Mouse (Mus musculus): ENCODE measurements at regions not wholly inside any gene's neighbourhood (a gene's known extent, or its start where the extent isn't known, plus 50 kb on each side); places are given as distances from the start of the nearest gene placed in this dataset.

- Histone ChIP-seq H3K27ac (ENCODE audit: low read depth, low read length) (no peak overlapping the region), H3K4me2 (ENCODE audit: low read length) (no peak overlapping the region), H3K4me3 (ENCODE audit: low read depth, low read length) (no peak overlapping the region), H3K9me3 (replicated peaks; ENCODE audit: control insufficient read depth, low read length) (no peaks in the 10 kb centered on the region), H3K36me3 (ENCODE audit: control insufficient read depth, insufficient read depth, low read length) (no peaks in the 10 kb centered on the region), H3K9ac (ENCODE audit: low read length) (no peak overlapping the region), H3K27me3 (replicated peaks; ENCODE audit: control insufficient read depth, insufficient read depth, low read length) (no peaks in the 10 kb centered on the region), H3K4me1 (ENCODE audit: control insufficient read depth, insufficient read depth, low read length) (peaks cover 7% of the 10 kb centered on the region; the same call in 1 of the 2 replicates)
- WGBS = 44% methylated on average over 1 of the region's 1 CpGs
- DNase-seq (ENCODE audit: low spot score) (no peak), ATAC-seq (peak; percentile 27; the same call in 1 of the 2 replicates)
Measured at GRCm38 (mm10) chrX:99358784-99359183, 112.3 kb downstream of the Pja1 start.

- H3K27me3 ChIP-seq (replicated peaks; ENCODE audit: control insufficient read depth, insufficient read depth, low read length) = no peaks in the 10 kb centered on the region
- H3K4me3 ChIP-seq (ENCODE audit: low read depth, low read length) = no peak overlapping the region
- no peak overlapping the region for H3K4me2 ChIP-seq (ENCODE audit: low read length)
- peak overlapping the region; percentile 33; the same call in 1 of the 2 replicates for H3K27ac ChIP-seq (ENCODE audit: low read depth, low read length)
- H3K9ac ChIP-seq (ENCODE audit: low read length) = no peak overlapping the region
- H3K4me1 ChIP-seq (ENCODE audit: control insufficient read depth, insufficient read depth, low read length) = peaks cover 7% of the 10 kb centered on the region; the same call in 1 of the 2 replicates
- WGBS = 47% methylated on average over 13 of the region's 13 CpGs
- ATAC-seq (peak; percentile 52; the same call in 1 of the 2 replicates), DNase-seq (ENCODE audit: low spot score) (peak; percentile 33)
- H3K36me3 ChIP-seq (ENCODE audit: control insufficient read depth, insufficient read depth, low read length) = no peaks in the 10 kb centered on the region
- H3K9me3 ChIP-seq (replicated peaks; ENCODE audit: control insufficient read depth, low read length) = no peaks in the 10 kb centered on the region
Measured at GRCm38 (mm10) chrX:99358051-99358617, 112.9 kb downstream of the Pja1 start.

- Histone ChIP-seq H3K9ac (ENCODE audit: low read length) (no peak overlapping the region), H3K4me3 (ENCODE audit: low read depth, low read length) (no peak overlapping the region), H3K27me3 (replicated peaks; ENCODE audit: control insufficient read depth, insufficient read depth, low read length) (no peaks in the 10 kb centered on the region)
Measured at GRCm38 (mm10) chrX:99355128-99355527, 115.9 kb downstream of the Pja1 start.

GRCm38 (mm10) chrX:99350233-99350632, 120.8 kb downstream of the Pja1 start:
- Histone ChIP-seq H3K4me2 (ENCODE audit: low read length) (no peak overlapping the region), H3K4me1 (ENCODE audit: control insufficient read depth, insufficient read depth, low read length) (no peaks in the 10 kb centered on the region), H3K4me3 (ENCODE audit: low read depth, low read length) (no peak overlapping the region), H3K9ac (ENCODE audit: low read length) (no peak overlapping the region), H3K36me3 (ENCODE audit: control insufficient read depth, insufficient read depth, low read length) (no peaks in the 10 kb centered on the region), H3K9me3 (replicated peaks; ENCODE audit: control insufficient read depth, low read length) (no peaks in the 10 kb centered on the region), H3K27ac (ENCODE audit: low read depth, low read length) (no peak overlapping the region), H3K27me3 (replicated peaks; ENCODE audit: control insufficient read depth, insufficient read depth, low read length) (no peaks in the 10 kb centered on the region)
- DNase-seq (ENCODE audit: low spot score) (no peak), ATAC-seq (no peak)
- 55% methylated on average over 3 of the region's 3 CpGs for WGBS

More at GRCm38 (mm10) chrX:99355128-99355527, 115.9 kb downstream of the Pja1 start:
- H3K9me3 ChIP-seq (replicated peaks; ENCODE audit: control insufficient read depth, low read length) = no peaks in the 10 kb centered on the region
- DNase-seq (ENCODE audit: low spot score) = no peak
- H3K4me1 ChIP-seq (ENCODE audit: control insufficient read depth, insufficient read depth, low read length) = peaks cover 6% of the 10 kb centered on the region; the same call in 1 of the 2 replicates
- no peaks in the 10 kb centered on the region for H3K36me3 ChIP-seq (ENCODE audit: control insufficient read depth, insufficient read depth, low read length)
- WGBS = 75% methylated on average over 5 of the region's 5 CpGs
- no peak overlapping the region for H3K27ac ChIP-seq (ENCODE audit: low read depth, low read length)
- no peak for ATAC-seq
- H3K4me2 ChIP-seq (ENCODE audit: low read length) = no peak overlapping the region

- Histone ChIP-seq H3K27me3 (replicated peaks; ENCODE audit: control insufficient read depth, insufficient read depth, low read length) (no peaks in the 10 kb centered on the region), H3K4me3 (ENCODE audit: low read depth, low read length) (no peak overlapping the region), H3K4me1 (ENCODE audit: control insufficient read depth, insufficient read depth, low read length) (no peaks in the 10 kb centered on the region), H3K9me3 (replicated peaks; ENCODE audit: control insufficient read depth, low read length) (no peaks in the 10 kb centered on the region), H3K9ac (ENCODE audit: low read length) (no peak overlapping the region), H3K36me3 (ENCODE audit: control insufficient read depth, insufficient read depth, low read length) (no peaks in the 10 kb centered on the region), H3K4me2 (ENCODE audit: low read length) (no peak overlapping the region), H3K27ac (ENCODE audit: low read depth, low read length) (no peak overlapping the region)
- ATAC-seq (no peak), DNase-seq (ENCODE audit: low spot score) (no peak)
- 81% methylated on average over 6 of the region's 6 CpGs for WGBS
Measured at GRCm38 (mm10) chrX:99340223-99340622, 130.8 kb downstream of the Pja1 start.

GRCm38 (mm10) chrX:99339081-99339876, 131.8 kb downstream of the Pja1 start:
- H3K27me3 ChIP-seq (replicated peaks; ENCODE audit: control insufficient read depth, insufficient read depth, low read length) = no peaks in the 10 kb centered on the region
- DNase-seq (ENCODE audit: low spot score) (no peak), ATAC-seq (peak; percentile 60)
- no peak overlapping the region for H3K4me2 ChIP-seq (ENCODE audit: low read length)
- H3K36me3 ChIP-seq (ENCODE audit: control insufficient read depth, insufficient read depth, low read length) = no peaks in the 10 kb centered on the region
- H3K9me3 ChIP-seq (replicated peaks; ENCODE audit: control insufficient read depth, low read length) = no peaks in the 10 kb centered on the region
- no peaks in the 10 kb centered on the region for H3K4me1 ChIP-seq (ENCODE audit: control insufficient read depth, insufficient read depth, low read length)
- no peak overlapping the region for H3K27ac ChIP-seq (ENCODE audit: low read depth, low read length)
- H3K4me3 ChIP-seq (ENCODE audit: low read depth, low read length) = no peak overlapping the region
- H3K9ac ChIP-seq (ENCODE audit: low read length) = no peak overlapping the region
- 29% methylated on average over 9 of the region's 9 CpGs for WGBS

GRCm38 (mm10) chrX:99336616-99337553, 134.2 kb downstream of the Pja1 start:
- Histone ChIP-seq H3K9me3 (replicated peaks; ENCODE audit: control insufficient read depth, low read length) (no peaks in the 10 kb centered on the region), H3K4me1 (ENCODE audit: control insufficient read depth, insufficient read depth, low read length) (no peaks in the 10 kb centered on the region), H3K27me3 (replicated peaks; ENCODE audit: control insufficient read depth, insufficient read depth, low read length) (no peaks in the 10 kb centered on the region), H3K9ac (ENCODE audit: low read length) (no peak overlapping the region), H3K4me3 (ENCODE audit: low read depth, low read length) (no peak overlapping the region), H3K4me2 (ENCODE audit: low read length) (no peak overlapping the region), H3K27ac (ENCODE audit: low read depth, low read length) (no peak overlapping the region), H3K36me3 (ENCODE audit: control insufficient read depth, insufficient read depth, low read length) (no peaks in the 10 kb centered on the region)
- ATAC-seq = no peak
- no peak for DNase-seq (ENCODE audit: low spot score)
- 72% methylated on average over 8 of the region's 8 CpGs for WGBS

GRCm38 (mm10) chrX:99335886-99336589, 135.0 kb downstream of the Pja1 start:
- 58% methylated on average over 8 of the region's 8 CpGs for WGBS
- ATAC-seq = no peak

More at GRCm38 (mm10) chrX:99335886-99336589, 135.0 kb downstream of the Pja1 start:
- no peak for DNase-seq (ENCODE audit: low spot score)
- Histone ChIP-seq H3K9ac (ENCODE audit: low read length) (no peak overlapping the region), H3K4me3 (ENCODE audit: low read depth, low read length) (no peak overlapping the region), H3K4me2 (ENCODE audit: low read length) (no peak overlapping the region), H3K4me1 (ENCODE audit: control insufficient read depth, insufficient read depth, low read length) (peaks cover 3% of the 10 kb centered on the region; the same call in 1 of the 2 replicates), H3K36me3 (ENCODE audit: control insufficient read depth, insufficient read depth, low read length) (no peaks in the 10 kb centered on the region), H3K9me3 (replicated peaks; ENCODE audit: control insufficient read depth, low read length) (no peaks in the 10 kb centered on the region), H3K27me3 (replicated peaks; ENCODE audit: control insufficient read depth, insufficient read depth, low read length) (no peaks in the 10 kb centered on the region), H3K27ac (ENCODE audit: low read depth, low read length) (no peak overlapping the region)
